Mouse (Mus musculus) midbrain, embryonic 15.5 days (tissue): ENCODE measurements around the gene Calcrl. TPM values are rescaled to one million over a fixed set of nuclear protein-coding genes. Genes with fewer than 3 reads are reported as not detected.
A peak's percentile ranks its signal among the peaks of the same experiment; 100 is the strongest.

Experiments used
- ATAC-seq: fragments of 200-750 bp; cut with Nextera tagmentation; replicated peaks from 2 replicates; pipeline ENCODE4 v1.8.0; 2017; ENCODE audit warnings: moderate TSS enrichment
- H3K27ac ChIP-seq: fragments of 300-500 bp; sonication (generic); 2 replicates; pipeline ENCODE4 v1.5.1; 2015; ENCODE audit warnings: mild to moderate bottlenecking, inconsistent platforms
- H3K27me3 ChIP-seq: fragments of 300-500 bp; sonication (generic); replicated peaks from 2 replicates; pipeline ENCODE4 v1.6.1; 2015; ENCODE audit warnings: inconsistent platforms
- H3K36me3 ChIP-seq: fragments of 300-500 bp; sonication (generic); replicated peaks from 2 replicates; pipeline ENCODE4 v1.6.1; 2015; ENCODE audit warnings: inconsistent platforms
- H3K4me1 ChIP-seq: fragments of 300-500 bp; sonication (generic); 2 replicates; pipeline ENCODE4 v1.6.1; 2015; ENCODE audit warnings: inconsistent platforms
- H3K4me2 ChIP-seq: fragments of 300-500 bp; sonication (generic); 2 replicates; pipeline ENCODE4 v1.6.1; 2015; ENCODE audit warnings: inconsistent platforms, mild to moderate bottlenecking, moderate library complexity
- H3K4me3 ChIP-seq: fragments of 300-500 bp; sonication (generic); 2 replicates; pipeline ENCODE4 v1.5.1; 2015; ENCODE audit warnings: mild to moderate bottlenecking, inconsistent platforms
- H3K9ac ChIP-seq: fragments of 300-500 bp; sonication (generic); 2 replicates; pipeline ENCODE4 v1.6.1; 2015; ENCODE audit warnings: mild to moderate bottlenecking, inconsistent platforms
- H3K9me3 ChIP-seq: fragments of 300-500 bp; sonication (generic); 2 replicates; pipeline ENCODE4 v1.6.1; 2016; ENCODE audit warnings: inconsistent platforms
- WGBS: fragments of 180-500 bp; shearing (Covaris S2); methylation state at CpG from one replicate; pipeline ENCODE4 v1.1.7; 2015; ENCODE audit warnings: mixed read lengths; 5-methylcytosine and 5-hydroxymethylcytosine counted together
- polyA plus RNA-seq: library from polyadenylated mRNA; unstranded; fragments of >200 nt; fragmentation: Nextera tagmentation; extraction: Ambion mirVana; gene quantifications from 2 replicates; pipeline ENCODE4 v1.2.1, GENCODE M21; 2015

Gene Calcrl
- 8.6 and 9.7 TPM in 2 replicates for polyA plus RNA-seq

GRCm38 (mm10) chr2:84425138-84425537 is at the start of gene Calcrl:
TSS of gene Calcrl (minus strand) at chr2:84425411.
- 0 out of 2 replicates have a peak within 1 kb of the TSS, but pooled peaks have one; percentile 4 for H3K27ac ChIP-seq
- H3K4me1 ChIP-seq, result peaks cover 4% of the 10 kb centered on the region
- WGBS, result 2% methylated on average over 10 of the region's 10 CpGs
- H3K4me2 ChIP-seq, result peak within 1 kb of the TSS; percentile 54
- ATAC-seq, result peak; percentile 80
- H3K9me3 ChIP-seq, result no peaks in the 10 kb centered on the region
- peak within 1 kb of the TSS; percentile 34 for H3K4me3 ChIP-seq
- peak within 1 kb of the TSS; percentile 35; the same call in 1 of the 2 replicates for H3K9ac ChIP-seq
- no peaks in the 10 kb centered on the region for H3K36me3 ChIP-seq
- no peaks in the 10 kb centered on the region for H3K27me3 ChIP-seq

DNA sequence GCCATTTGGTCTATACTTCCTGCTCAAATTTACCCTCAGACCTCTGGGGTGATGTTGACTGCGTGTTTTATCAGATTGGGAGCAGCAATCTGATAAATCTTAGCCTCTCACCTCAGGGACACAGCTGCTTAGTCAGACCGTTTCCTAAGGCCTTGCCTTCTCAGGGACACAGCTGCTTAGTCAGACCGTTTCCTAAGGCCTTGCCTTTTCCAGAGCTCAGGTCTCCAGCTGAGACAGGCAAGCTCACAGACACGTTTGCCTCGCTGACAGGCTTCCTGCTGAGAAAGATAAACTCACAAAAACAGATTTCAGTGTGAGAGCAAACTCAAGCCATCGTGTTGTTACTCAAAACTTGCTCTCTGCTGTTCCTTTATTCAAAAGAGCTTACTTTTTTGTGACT is 49.4 kb upstream of the Calcrl start:
- Histone ChIP-seq H3K36me3 (no peaks in the 10 kb centered on the region), H3K27me3 (no peaks in the 10 kb centered on the region), H3K27ac (no peak overlapping the region), H3K4me1 (no peaks in the 10 kb centered on the region), H3K9ac (no peak overlapping the region), H3K4me3 (no peak overlapping the region), H3K9me3 (no peaks in the 10 kb centered on the region), H3K4me2 (no peak overlapping the region)
- 9% methylated on average over 6 of the region's 6 CpGs for WGBS
- no peak for ATAC-seq

GRCm38 (mm10) chr2:84473941-84474530 is 48.8 kb upstream of the Calcrl start:
- 70% methylated on average over 14 of the region's 14 CpGs for WGBS

DNA sequence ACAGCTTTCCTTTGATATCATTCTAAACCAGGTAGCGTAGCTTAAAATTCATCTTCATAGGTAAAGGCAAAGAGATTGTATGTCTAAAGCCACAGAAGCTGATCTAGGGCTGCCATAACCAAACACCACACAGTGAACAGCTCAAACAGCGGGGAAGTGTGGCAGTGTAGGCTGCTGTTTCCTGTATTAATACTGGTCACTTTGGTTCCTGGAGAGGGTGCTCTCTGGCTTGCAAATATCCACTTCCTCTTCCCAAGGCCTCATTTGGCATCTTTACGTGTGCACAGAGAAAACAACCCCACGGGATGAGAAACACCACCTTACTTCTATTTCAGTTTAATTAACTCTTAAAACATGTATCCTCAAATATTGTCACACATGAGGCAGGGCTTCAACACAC is 42.2 kb upstream of the Calcrl start:
- Histone ChIP-seq H3K4me2 (no peak overlapping the region), H3K36me3 (no peaks in the 10 kb centered on the region), H3K27me3 (no peaks in the 10 kb centered on the region), H3K27ac (no peak overlapping the region), H3K4me3 (no peak overlapping the region), H3K9me3 (no peaks in the 10 kb centered on the region), H3K9ac (no peak overlapping the region), H3K4me1 (no peaks in the 10 kb centered on the region)
- WGBS, result 89% methylated on average over 4 of the region's 4 CpGs
- ATAC-seq, result no peak

More at GRCm38 (mm10) chr2:84473941-84474530, 48.8 kb upstream of the Calcrl start:
- H3K36me3 ChIP-seq, result no peaks in the 10 kb centered on the region
- H3K9ac ChIP-seq, result no peak overlapping the region
- H3K27me3 ChIP-seq, result no peaks in the 10 kb centered on the region
- no peak overlapping the region for H3K4me3 ChIP-seq
- ATAC-seq, result no peak
- no peak overlapping the region for H3K4me2 ChIP-seq
- H3K9me3 ChIP-seq, result no peaks in the 10 kb centered on the region
- no peaks in the 10 kb centered on the region for H3K4me1 ChIP-seq
- H3K27ac ChIP-seq, result no peak overlapping the region

DNA sequence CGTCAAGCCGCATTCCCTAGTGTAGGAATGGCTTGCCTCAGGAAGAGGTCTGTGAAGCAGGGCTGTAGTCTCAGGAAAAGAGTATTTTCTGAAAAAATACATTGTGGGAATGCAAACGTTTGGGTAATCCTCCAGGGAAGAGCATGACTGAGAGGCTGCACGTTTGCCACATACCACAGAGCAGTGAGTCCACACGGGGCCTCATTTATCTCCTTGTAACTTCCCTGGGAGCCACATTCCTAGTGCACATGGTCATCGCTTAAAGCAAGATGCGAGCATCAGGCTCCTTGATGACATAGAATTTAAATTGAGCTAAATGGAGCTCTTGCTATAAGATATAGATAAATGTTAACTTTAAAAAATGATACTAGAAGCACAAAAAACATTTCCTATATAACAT is 39.7 kb upstream of the Calcrl start:
- Histone ChIP-seq H3K9ac (no peak overlapping the region), H3K27ac (no peak overlapping the region), H3K4me3 (no peak overlapping the region), H3K36me3 (no peaks in the 10 kb centered on the region), H3K4me2 (no peak overlapping the region), H3K27me3 (no peaks in the 10 kb centered on the region), H3K9me3 (no peaks in the 10 kb centered on the region), H3K4me1 (no peaks in the 10 kb centered on the region)
- ATAC-seq, result no peak
- 51% methylated on average over 7 of the region's 7 CpGs for WGBS

GRCm38 (mm10) chr2:84462411-84462810 is 37.2 kb upstream of the Calcrl start:
- Histone ChIP-seq H3K4me1 (no peaks in the 10 kb centered on the region), H3K9ac (no peak overlapping the region), H3K27me3 (no peaks in the 10 kb centered on the region), H3K27ac (no peak overlapping the region), H3K4me3 (no peak overlapping the region), H3K9me3 (no peaks in the 10 kb centered on the region), H3K36me3 (no peaks in the 10 kb centered on the region), H3K4me2 (no peak overlapping the region)
- WGBS, result 89% methylated on average over 3 of the region's 3 CpGs
- no peak for ATAC-seq

GRCm38 (mm10) chr2:84459651-84460177 is 34.5 kb upstream of the Calcrl start:
- no peak overlapping the region for H3K4me2 ChIP-seq
- 66% methylated on average over 11 of the region's 11 CpGs for WGBS
- no peak overlapping the region for H3K9ac ChIP-seq
- ATAC-seq, result no peak
- no peaks in the 10 kb centered on the region for H3K36me3 ChIP-seq
- H3K4me1 ChIP-seq, result no peaks in the 10 kb centered on the region
- no peaks in the 10 kb centered on the region for H3K27me3 ChIP-seq
- no peak overlapping the region for H3K4me3 ChIP-seq
- H3K27ac ChIP-seq, result no peak overlapping the region
- H3K9me3 ChIP-seq, result no peaks in the 10 kb centered on the region

GRCm38 (mm10) chr2:84457221-84457620 is 32.0 kb upstream of the Calcrl start:
- H3K4me3 ChIP-seq, result no peak overlapping the region
- H3K36me3 ChIP-seq, result no peaks in the 10 kb centered on the region
- no peaks in the 10 kb centered on the region for H3K4me1 ChIP-seq
- H3K9ac ChIP-seq, result no peak overlapping the region
- no peak overlapping the region for H3K27ac ChIP-seq
- H3K27me3 ChIP-seq, result no peaks in the 10 kb centered on the region
- H3K4me2 ChIP-seq, result no peak overlapping the region
- H3K9me3 ChIP-seq, result no peaks in the 10 kb centered on the region
- WGBS, result 86% methylated on average over 6 of the region's 6 CpGs
- no peak for ATAC-seq

DNA sequence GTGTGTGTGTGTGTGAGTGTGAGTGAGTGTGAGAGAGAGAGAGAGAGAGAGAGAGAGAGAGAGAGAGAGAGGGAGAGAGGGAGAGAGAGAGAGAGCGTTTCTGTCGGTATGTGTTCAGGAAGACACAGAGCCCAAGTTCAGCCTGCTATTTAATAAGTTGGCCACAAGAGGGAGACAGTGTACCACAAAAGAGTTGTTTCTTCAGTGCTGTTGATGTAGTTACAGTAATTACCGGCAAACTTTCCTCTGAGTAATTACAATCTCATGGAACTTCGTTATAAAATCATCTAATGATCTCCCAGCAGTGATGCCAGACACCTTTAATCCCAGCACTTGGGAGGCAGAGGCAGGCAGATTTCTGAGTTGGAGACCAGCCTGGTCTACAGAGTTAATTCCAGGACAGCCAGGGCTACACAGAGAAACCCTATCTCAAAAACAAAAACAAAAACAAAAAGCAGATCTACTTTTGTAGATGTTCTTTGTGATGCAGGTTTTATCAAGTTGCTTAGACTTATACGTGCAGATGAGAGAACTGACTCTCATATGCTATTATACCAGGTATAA is 30.1 kb upstream of the Calcrl start:
- Histone ChIP-seq H3K4me1 (no peaks in the 10 kb centered on the region), H3K36me3 (no peaks in the 10 kb centered on the region), H3K27ac (no peak overlapping the region), H3K9me3 (no peaks in the 10 kb centered on the region), H3K4me2 (no peak overlapping the region), H3K4me3 (no peak overlapping the region), H3K9ac (no peak overlapping the region), H3K27me3 (no peaks in the 10 kb centered on the region)
- WGBS, result 8% methylated on average over 5 of the region's 5 CpGs
- peak; percentile 84 for ATAC-seq

DNA sequence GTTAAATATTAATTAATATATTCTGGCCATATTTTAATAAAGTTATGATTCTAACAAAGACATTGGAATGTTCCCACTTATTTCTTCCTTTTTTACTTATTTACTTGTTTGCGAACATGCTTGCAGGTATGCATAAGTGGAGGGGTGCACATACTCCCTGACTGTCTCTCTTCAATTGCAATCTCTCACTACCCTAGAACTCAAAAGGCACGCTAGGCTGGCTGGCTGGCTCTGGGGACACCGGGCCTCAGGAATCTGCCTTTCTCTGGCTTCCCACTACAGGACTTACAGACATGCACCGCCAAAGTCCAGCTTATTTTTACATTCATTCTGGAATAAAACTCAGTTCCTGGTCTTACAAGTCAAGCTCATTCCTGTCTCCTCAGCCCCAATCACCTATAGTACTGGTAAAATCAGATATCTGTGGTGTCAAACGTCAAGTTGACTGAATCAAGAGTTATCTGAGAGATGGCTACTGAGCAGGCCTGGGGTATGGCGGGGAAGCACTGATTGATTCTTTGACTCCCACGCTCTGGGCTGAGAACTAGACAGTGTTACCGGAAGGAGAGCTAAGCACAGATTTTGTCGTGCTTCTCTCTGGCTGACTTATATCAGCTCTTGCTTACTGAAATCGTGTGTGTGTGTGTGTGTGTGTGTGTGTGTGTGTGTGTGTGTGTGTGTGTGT is 29.5 kb upstream of the Calcrl start:
- no peaks in the 10 kb centered on the region for H3K36me3 ChIP-seq
- no peak overlapping the region for H3K27ac ChIP-seq
- 56% methylated on average over 10 of the region's 10 CpGs for WGBS
- H3K27me3 ChIP-seq, result no peaks in the 10 kb centered on the region
- H3K4me2 ChIP-seq, result no peak overlapping the region
- H3K9ac ChIP-seq, result no peak overlapping the region
- H3K9me3 ChIP-seq, result no peaks in the 10 kb centered on the region
- H3K4me3 ChIP-seq, result no peak overlapping the region
- peak; percentile 40; the same call in 1 of the 2 replicates for ATAC-seq
- no peaks in the 10 kb centered on the region for H3K4me1 ChIP-seq

GRCm38 (mm10) chr2:84454051-84454450 is 28.8 kb upstream of the Calcrl start:
- peak; percentile 66 for ATAC-seq
- Histone ChIP-seq H3K9ac (no peak overlapping the region), H3K4me3 (no peak overlapping the region), H3K4me1 (no peaks in the 10 kb centered on the region), H3K9me3 (no peaks in the 10 kb centered on the region), H3K27ac (no peak overlapping the region), H3K4me2 (no peak overlapping the region), H3K36me3 (no peaks in the 10 kb centered on the region), H3K27me3 (no peaks in the 10 kb centered on the region)
- 16% methylated on average over 5 of the region's 5 CpGs for WGBS

GRCm38 (mm10) chr2:84445499-84445898 is 20.3 kb upstream of the Calcrl start:
- ATAC-seq, result no peak
- Histone ChIP-seq H3K27me3 (no peaks in the 10 kb centered on the region), H3K9ac (no peak overlapping the region), H3K9me3 (no peaks in the 10 kb centered on the region), H3K36me3 (no peaks in the 10 kb centered on the region), H3K4me1 (no peaks in the 10 kb centered on the region), H3K4me3 (no peak overlapping the region), H3K4me2 (no peak overlapping the region), H3K27ac (no peak overlapping the region)
- 81% methylated on average over 1 of the region's 1 CpGs for WGBS
